Mouse (Mus musculus) erythroid progenitor cell, adult 5-6 weeks (primary cell): ENCODE data around the gene Slc2a9. TPM values are rescaled to one million over a fixed set of nuclear protein-coding genes. Genes with fewer than 3 reads are reported as not detected.

Experiments used
- ATAC-seq: replicated peaks from 2 replicates; pipeline ENCODE4 v1.8.0; 2016; ENCODE audit warnings: moderate number of reproducible peaks, mild to moderate bottlenecking, moderate TSS enrichment, inconsistent platforms; ENCODE audit not compliant: poor library complexity, low FRiP score, severe bottlenecking
- total RNA-seq, 2 experiments: library from RNA; stranded (forward) in 1 of 2; stranded (reverse) in 1 of 2; fragments of 150-400 nt in 1 of 2; fragments of 186-747, 209-891 nt in 1 of 2; gene quantifications; 2 replicates each; pipeline versions ENCODE4 v1.2.3 to v1.2.4; 2015 to 2017; ENCODE audit warnings: low replicate concordance in 2 of 2

The Slc2a9 gene
- 2.9 TPM in 1 of 2 replicates, not detected in the other for total RNA-seq (2015; ENCODE audit: low replicate concordance)
- 0.90 TPM in 1 of 2 replicates, not detected in the other for total RNA-seq (2017; ENCODE audit: low replicate concordance)

GRCm38 (mm10) chr5:38502992-38503391 lies at the start of gene Slc2a9:
Gene Slc2a9, minus strand, starts transcription at chr5:38503143.
- no peak for ATAC-seq

- no peak for ATAC-seq
Measured at GRCm38 (mm10) chr5:38552615-38553014, 49.7 kb upstream of the Slc2a9 start.

- ATAC-seq, result no peak
Measured at GRCm38 (mm10) chr5:38550221-38550768, 47.4 kb upstream of the Slc2a9 start.

- ATAC-seq, result no peak
Measured at GRCm38 (mm10) chr5:38549461-38549909, 46.5 kb upstream of the Slc2a9 start.

- ATAC-seq, result no peak
Measured at GRCm38 (mm10) chr5:38547375-38547774, 44.4 kb upstream of the Slc2a9 start.

GRCm38 (mm10) chr5:38544423-38545415 lies 41.8 kb upstream of the Slc2a9 start:
- ATAC-seq, result no peak

- ATAC-seq, result no peak
Measured at GRCm38 (mm10) chr5:38543496-38544217, 40.7 kb upstream of the Slc2a9 start.

- no peak for ATAC-seq
Measured at GRCm38 (mm10) chr5:38541728-38542127, 38.8 kb upstream of the Slc2a9 start.

GRCm38 (mm10) chr5:38540898-38541297 lies 38.0 kb upstream of the Slc2a9 start:
- no peak for ATAC-seq

- ATAC-seq, result no peak
Measured at GRCm38 (mm10) chr5:38538508-38538907, 35.6 kb upstream of the Slc2a9 start.

GRCm38 (mm10) chr5:38537845-38538244 lies 34.9 kb upstream of the Slc2a9 start:
- ATAC-seq, result no peak

GRCm38 (mm10) chr5:38536822-38537221 lies 33.9 kb upstream of the Slc2a9 start:
- no peak for ATAC-seq

GRCm38 (mm10) chr5:38532084-38532483 lies 29.1 kb upstream of the Slc2a9 start:
- no peak for ATAC-seq

GRCm38 (mm10) chr5:38529724-38530428 lies 26.9 kb upstream of the Slc2a9 start:
- no peak for ATAC-seq

GRCm38 (mm10) chr5:38522977-38523376 lies 20.0 kb upstream of the Slc2a9 start:
- no peak for ATAC-seq

- ATAC-seq, result no peak
Measured at GRCm38 (mm10) chr5:38520838-38521237, 17.9 kb upstream of the Slc2a9 start.

- ATAC-seq, result no peak
Measured at GRCm38 (mm10) chr5:38516267-38516666, 13.3 kb upstream of the Slc2a9 start.

GRCm38 (mm10) chr5:38512991-38513390 lies 10.0 kb upstream of the Slc2a9 start:
- ATAC-seq, result no peak

GRCm38 (mm10) chr5:38509568-38509967 lies 6.6 kb upstream of the Slc2a9 start:
- 0 out of 2 replicates have a peak, but pooled peaks have one; percentile 34 for ATAC-seq

GRCm38 (mm10) chr5:38505435-38505765 lies 2.5 kb upstream of the Slc2a9 start:
- ATAC-seq, result no peak
